Mouse (Mus musculus): ENCODE measurements at regions not wholly inside any gene's neighbourhood (a gene's known extent, or its start where the extent isn't known, plus 50 kb on each side); places are given as distances from the start of the nearest gene placed in this dataset.

GRCm38 (mm10) chr9:115661834-115662425 is 247.3 kb upstream of the Gadl1 start:
- no peak for DNase-seq (ENCODE audit: low spot score in 2 of 2)

GRCm38 (mm10) chr9:115665337-115666004 is 243.8 kb upstream of the Gadl1 start:
- DNase-seq (ENCODE audit: low spot score in 2 of 2), result no peak

GRCm38 (mm10) chr9:115666530-115666929 is 242.7 kb upstream of the Gadl1 start:
- DNase-seq (ENCODE audit: low spot score in 2 of 2), result no peak

- no peak for DNase-seq (ENCODE audit: low spot score in 2 of 2)
Measured at GRCm38 (mm10) chr9:115680703-115681576, 228.3 kb upstream of the Gadl1 start.

- DNase-seq (ENCODE audit: low spot score in 2 of 2), result no peak
Measured at GRCm38 (mm10) chr9:115681841-115682240, 227.4 kb upstream of the Gadl1 start.

GRCm38 (mm10) chr9:115683951-115684350 is 225.3 kb upstream of the Gadl1 start:
- DNase-seq (ENCODE audit: low spot score in 2 of 2), result no peak

GRCm38 (mm10) chr9:115686605-115687004 is 222.7 kb upstream of the Gadl1 start:
- DNase-seq (ENCODE audit: low spot score in 2 of 2), result no peak

- DNase-seq (ENCODE audit: low spot score in 2 of 2), result no peak
Measured at GRCm38 (mm10) chr9:115692837-115693236, 216.4 kb upstream of the Gadl1 start.

GRCm38 (mm10) chr9:115703791-115704190 is 205.5 kb upstream of the Gadl1 start:
- no peak for DNase-seq (ENCODE audit: low spot score in 2 of 2)

- DNase-seq (ENCODE audit: low spot score in 2 of 2), result peak; percentile 45 to 47
Measured at GRCm38 (mm10) chr9:115704249-115704648, 205.0 kb upstream of the Gadl1 start.

GRCm38 (mm10) chr9:115705761-115706160 is 203.5 kb upstream of the Gadl1 start:
- DNase-seq (ENCODE audit: low spot score in 2 of 2), result no peak

GRCm38 (mm10) chr9:115708199-115708934 is 200.9 kb upstream of the Gadl1 start:
- DNase-seq (ENCODE audit: low spot score in 2 of 2), result peak; percentile 13 to 23

GRCm38 (mm10) chr9:115710039-115710739 is 199.1 kb upstream of the Gadl1 start:
- DNase-seq (ENCODE audit: low spot score in 2 of 2), result peak; percentile 23 to 52

GRCm38 (mm10) chr9:115720306-115720705 is 188.9 kb upstream of the Gadl1 start:
- DNase-seq (ENCODE audit: low spot score in 2 of 2), result no peak

GRCm38 (mm10) chr9:115720841-115721240 is 188.4 kb upstream of the Gadl1 start:
- no peak for DNase-seq (ENCODE audit: low spot score in 2 of 2)

GRCm38 (mm10) chr9:115724063-115724462 is 185.2 kb upstream of the Gadl1 start:
- DNase-seq (ENCODE audit: low spot score in 2 of 2), result no peak

- DNase-seq (ENCODE audit: low spot score in 2 of 2), result no peak
Measured at GRCm38 (mm10) chr9:115727361-115727760, 181.9 kb upstream of the Gadl1 start.

GRCm38 (mm10) chr9:115731557-115731956 is 177.7 kb upstream of the Gadl1 start:
- no peak for DNase-seq (ENCODE audit: low spot score in 2 of 2)

- DNase-seq (ENCODE audit: low spot score in 2 of 2), result no peak
Measured at GRCm38 (mm10) chr9:115733104-115733503, 176.2 kb upstream of the Gadl1 start.

- DNase-seq (ENCODE audit: low spot score in 2 of 2), result no peak
Measured at GRCm38 (mm10) chr9:115739984-115740383, 169.3 kb upstream of the Gadl1 start.

- DNase-seq (ENCODE audit: low spot score in 2 of 2), result no peak
Measured at GRCm38 (mm10) chr9:115746436-115746835, 162.8 kb upstream of the Gadl1 start.
